Mouse (Mus musculus) adrenal gland, postnatal 4 days (tissue): ENCODE data around the gene Afap1l2. TPM values are rescaled to one million over a fixed set of nuclear protein-coding genes. Genes with fewer than 3 reads are reported as not detected.
A peak's percentile ranks its signal among the peaks of the same experiment; 100 is the strongest.

Source experiments
- DNase-seq, 2 experiments: peaks; one replicate each; pipeline ENCODE4 v3.0.0; 2021 to 2022; ENCODE audit warnings: low spot score in 2 of 2, mixed read lengths in 2 of 2
- total RNA-seq, 2 experiments: library from RNA; stranded (reverse); gene quantifications; 2 replicates each; pipeline ENCODE4 v1.2.3; 2021

Gene Afap1l2
- total RNA-seq, 2 experiments from 2014 or later = 20.5 to 20.6 TPM

- no peak for DNase-seq
These were observed 65.8 kb downstream of the Afap1l2 start for GRCm38 (mm10) chr19:56942216-56942615.

GRCm38 (mm10) chr19:56940507-56940906 lies 67.5 kb downstream of the Afap1l2 start:
- DNase-seq = no peak

DNA sequence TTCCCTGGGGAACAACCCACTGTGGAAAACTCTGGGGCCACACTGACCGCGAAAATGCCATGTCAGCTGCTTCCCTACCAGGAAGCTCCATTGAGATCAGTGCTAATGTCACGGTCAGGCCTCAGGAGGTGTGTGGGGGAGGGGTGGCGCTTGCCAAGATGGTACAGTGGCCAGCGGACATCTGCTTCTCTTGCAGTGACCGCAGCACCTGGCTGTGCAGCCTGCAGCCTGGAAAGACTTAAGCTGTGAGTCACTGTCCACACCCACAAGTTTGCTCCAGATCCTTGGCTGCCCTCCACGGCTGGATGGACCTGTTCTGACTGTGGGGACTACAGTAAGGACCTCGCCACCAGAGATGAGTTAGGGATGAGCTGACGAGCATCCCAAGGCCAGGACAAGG lies 68.2 kb downstream of the Afap1l2 start:
- DNase-seq = no peak

GRCm38 (mm10) chr19:56937911-56938310 lies 70.1 kb downstream of the Afap1l2 start:
- DNase-seq = no peak

- DNase-seq = no peak
These were observed 71.8 kb downstream of the Afap1l2 start for GRCm38 (mm10) chr19:56936253-56936652.

GRCm38 (mm10) chr19:56935777-56936176 lies 72.3 kb downstream of the Afap1l2 start:
- no peak for DNase-seq

GRCm38 (mm10) chr19:56935111-56935510 lies 72.9 kb downstream of the Afap1l2 start:
- DNase-seq = no peak

- no peak for DNase-seq
These were observed 74.2 kb downstream of the Afap1l2 start for GRCm38 (mm10) chr19:56933800-56934199.

- DNase-seq = no peak
These were observed 78.0 kb downstream of the Afap1l2 start for GRCm38 (mm10) chr19:56930029-56930428.

- DNase-seq = no peak
These were observed 78.6 kb downstream of the Afap1l2 start for GRCm38 (mm10) chr19:56929392-56929791.

GRCm38 (mm10) chr19:56921744-56922143 lies 86.3 kb downstream of the Afap1l2 start:
- DNase-seq = no peak

DNA sequence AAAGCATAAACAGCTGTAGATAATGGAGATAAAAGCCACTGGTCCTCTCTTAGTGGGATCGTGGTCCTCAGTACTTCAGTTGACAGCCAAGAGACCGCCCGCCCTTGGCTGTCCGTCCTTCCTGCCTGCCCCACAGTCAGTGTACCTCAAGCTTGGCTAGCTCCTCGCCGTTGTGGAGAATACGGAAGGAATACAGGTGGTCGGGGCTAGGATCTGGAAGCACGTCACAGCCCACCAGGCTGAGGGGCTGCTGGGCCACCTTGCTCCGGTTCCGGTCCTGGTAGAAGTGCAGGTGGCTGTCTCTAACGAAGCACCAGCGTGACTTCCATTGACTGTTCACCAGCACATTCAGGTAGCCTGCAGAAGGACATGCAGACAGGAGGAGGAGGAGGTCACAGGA lies 87.8 kb downstream of the Afap1l2 start:
- DNase-seq = no peak

DNA sequence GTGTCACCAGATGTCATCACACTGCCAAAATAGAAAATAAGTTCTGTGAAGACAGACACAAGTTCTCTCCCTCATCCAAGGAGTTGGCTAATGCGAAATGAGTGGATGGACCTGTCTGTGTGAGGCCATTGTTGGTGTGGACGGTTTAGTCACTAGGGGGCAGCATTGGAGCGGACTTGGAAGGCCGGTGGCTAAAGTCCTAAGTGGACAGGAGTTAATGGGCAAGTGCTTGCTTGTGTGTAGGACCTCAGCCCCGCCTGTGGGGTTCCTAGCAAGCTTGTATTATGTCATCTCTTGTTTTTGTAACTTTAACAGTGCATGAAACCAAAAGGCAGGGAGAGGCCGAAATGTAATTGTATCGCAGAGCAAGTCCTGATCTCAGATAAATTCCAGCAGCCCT lies 88.4 kb downstream of the Afap1l2 start:
- DNase-seq = peak; percentile 46 to 75

GRCm38 (mm10) chr19:56915084-56915483 lies 92.9 kb downstream of the Afap1l2 start:
- DNase-seq = no peak

GRCm38 (mm10) chr19:56914658-56915057 lies 93.4 kb downstream of the Afap1l2 start:
- DNase-seq = no peak

DNA sequence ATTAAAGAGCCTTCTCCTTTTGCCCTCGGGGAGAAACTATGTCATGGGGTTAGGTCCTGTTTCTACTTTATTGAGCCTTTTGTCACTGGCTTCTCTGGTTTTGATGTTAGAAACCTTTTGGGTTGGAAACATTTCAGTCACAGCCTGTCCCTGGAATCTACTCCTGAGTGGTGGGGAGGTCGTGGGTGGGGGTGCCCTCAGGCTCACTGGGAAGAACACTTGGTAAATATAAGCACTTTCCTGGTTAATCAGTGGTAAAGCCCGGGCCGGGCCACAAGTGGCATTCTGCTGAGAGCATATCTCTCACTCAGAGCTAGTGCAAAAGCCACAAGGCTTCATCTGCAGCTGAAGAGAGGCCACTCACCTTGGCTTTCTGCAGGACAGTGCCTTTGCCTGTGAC lies 94.3 kb downstream of the Afap1l2 start:
- DNase-seq = no peak

DNA sequence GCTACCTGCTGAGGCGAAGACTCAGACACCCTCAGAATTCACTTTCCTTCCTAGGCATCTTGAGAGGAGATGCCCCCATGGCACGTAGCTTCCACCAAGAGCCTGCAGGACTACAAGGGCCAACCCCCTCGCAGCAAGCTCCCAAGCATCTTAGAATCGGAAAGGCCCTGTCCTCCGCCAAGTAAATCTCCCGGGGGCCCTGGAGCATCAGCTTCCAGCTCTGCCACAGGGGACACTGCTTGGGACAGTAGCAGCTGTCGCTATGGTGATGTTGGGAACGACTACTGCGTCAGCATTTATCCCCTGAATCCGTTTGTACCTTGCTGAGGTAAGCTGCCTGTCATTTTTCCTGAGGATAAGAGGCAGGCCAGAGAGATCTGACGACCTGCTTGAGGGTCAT lies 97.5 kb downstream of the Afap1l2 start:
- no peak for DNase-seq

DNA sequence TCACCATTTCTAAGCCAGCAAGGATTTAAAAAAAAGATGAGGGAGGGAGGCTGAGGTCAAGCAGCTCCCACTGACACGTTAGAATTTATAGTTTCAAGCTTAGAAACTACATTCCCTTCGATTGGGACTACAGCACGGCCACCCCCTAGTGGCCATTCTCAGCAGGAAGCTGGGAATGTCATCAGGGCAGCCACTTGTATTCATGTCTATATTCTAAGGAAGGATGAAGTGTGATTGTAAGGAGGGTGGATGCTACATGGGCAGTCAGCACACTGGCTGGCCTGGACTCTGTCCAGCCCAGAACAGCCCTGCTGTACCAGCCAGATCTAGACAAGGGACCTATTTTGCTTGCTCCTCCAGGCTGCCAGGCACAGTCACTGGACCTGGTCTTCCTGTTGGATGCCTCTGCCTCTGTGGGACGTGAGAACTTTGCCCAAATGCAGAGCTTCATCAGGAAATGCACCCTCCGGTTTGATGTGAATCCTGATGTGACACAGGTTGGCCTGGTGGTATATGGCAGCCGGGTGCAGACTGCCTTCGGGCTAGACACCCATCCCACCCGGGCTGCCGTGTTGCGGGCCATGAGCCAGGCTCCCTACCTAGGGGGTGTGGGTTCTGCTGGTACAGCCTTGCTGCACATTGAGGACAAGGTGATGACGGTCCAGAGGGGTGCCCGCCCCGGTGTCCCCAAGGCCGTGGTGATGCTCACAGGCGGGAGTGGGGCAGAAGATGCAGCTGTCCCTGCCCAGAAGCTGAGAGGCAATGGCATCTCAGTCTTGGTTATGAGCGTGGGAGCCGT lies 99.4 kb downstream of the Afap1l2 start:
- DNase-seq = no peak

GRCm38 (mm10) chr19:56907850-56908249 lies 100.2 kb downstream of the Afap1l2 start:
- no peak for DNase-seq

GRCm38 (mm10) chr19:56905395-56905794 lies 102.6 kb downstream of the Afap1l2 start:
- DNase-seq = no peak

- DNase-seq = no peak
These were observed 103.9 kb downstream of the Afap1l2 start for GRCm38 (mm10) chr19:56904095-56904494.

DNA sequence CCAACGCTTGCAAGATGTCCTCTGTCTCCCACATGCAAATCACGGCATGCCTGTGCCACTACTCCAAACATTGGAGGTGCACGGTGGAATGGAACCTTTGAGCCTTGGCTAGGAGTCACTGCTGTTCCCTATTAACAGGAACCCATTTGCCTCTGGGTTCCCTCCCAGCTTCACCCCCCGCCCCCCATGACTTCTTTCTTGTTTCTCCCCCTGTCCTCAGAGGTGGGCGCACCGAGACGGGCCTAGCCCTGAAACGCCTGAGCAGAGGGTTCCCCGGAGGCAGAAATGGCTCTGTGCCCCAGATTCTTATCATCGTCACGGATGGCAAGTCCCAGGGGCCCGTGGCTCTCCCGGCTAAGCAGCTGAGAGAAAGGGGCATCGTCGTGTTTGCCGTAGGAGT lies 110.4 kb downstream of the Afap1l2 start:
- DNase-seq = no peak

- no peak for DNase-seq
These were observed 114.7 kb downstream of the Afap1l2 start for GRCm38 (mm10) chr19:56893326-56893725.
